Mouse (Mus musculus): ENCODE measurements around the gene Cela2a. TPM values are rescaled to one million over a fixed set of nuclear protein-coding genes. Genes with fewer than 3 reads are reported as not detected.

The Cela2a gene
- polyA plus RNA-seq, 1 experiment from 2014 or later, result not detected

DNA sequence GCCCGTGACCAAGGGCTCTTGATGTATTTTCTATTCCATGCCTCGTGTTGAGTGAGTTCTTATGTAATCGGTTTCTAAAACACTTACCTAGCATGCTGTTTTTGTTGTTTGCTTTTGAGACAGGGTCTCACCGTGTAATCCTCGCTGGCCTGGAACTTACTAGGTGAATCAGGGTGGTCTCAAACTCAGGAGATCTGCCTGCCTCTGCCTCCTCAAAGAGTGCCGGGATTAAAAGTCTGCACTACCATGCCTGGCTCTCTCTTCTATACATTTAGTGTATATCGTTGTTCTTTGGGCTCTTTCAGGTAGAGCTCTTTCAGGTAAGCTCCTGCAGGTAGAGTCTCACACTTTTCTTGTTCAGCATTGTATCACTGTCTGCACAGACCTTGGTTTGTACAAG is 34.5 kb downstream of the Cela2a start:
- H3K4me1 ChIP-seq (ENCODE audit: control insufficient read depth, insufficient read depth, low read length), result peaks cover 11% of the 10 kb centered on the region
- no peak for DNase-seq (ENCODE audit: low spot score)
- no peaks in the 10 kb centered on the region for H3K36me3 ChIP-seq (ENCODE audit: control insufficient read depth, insufficient read depth, low read length)
- no peak overlapping the region for H3K27ac ChIP-seq (ENCODE audit: low read depth, low read length)
- no peak overlapping the region for H3K9ac ChIP-seq (ENCODE audit: low read length)
- no peak overlapping the region for H3K4me3 ChIP-seq (ENCODE audit: low read depth, low read length)
- no peak overlapping the region for H3K4me2 ChIP-seq (ENCODE audit: low read depth)
- no peak for ATAC-seq (ENCODE audit: insufficient read depth, low FRiP score, low TSS enrichment)
- no peaks in the 10 kb centered on the region for H3K27me3 ChIP-seq (ENCODE audit: control insufficient read depth, insufficient read depth, low read length)
- 91% methylated on average over 7 of the region's 7 CpGs for WGBS
- H3K9me3 ChIP-seq (ENCODE audit: control insufficient read depth, low read length), result no peaks in the 10 kb centered on the region

DNA sequence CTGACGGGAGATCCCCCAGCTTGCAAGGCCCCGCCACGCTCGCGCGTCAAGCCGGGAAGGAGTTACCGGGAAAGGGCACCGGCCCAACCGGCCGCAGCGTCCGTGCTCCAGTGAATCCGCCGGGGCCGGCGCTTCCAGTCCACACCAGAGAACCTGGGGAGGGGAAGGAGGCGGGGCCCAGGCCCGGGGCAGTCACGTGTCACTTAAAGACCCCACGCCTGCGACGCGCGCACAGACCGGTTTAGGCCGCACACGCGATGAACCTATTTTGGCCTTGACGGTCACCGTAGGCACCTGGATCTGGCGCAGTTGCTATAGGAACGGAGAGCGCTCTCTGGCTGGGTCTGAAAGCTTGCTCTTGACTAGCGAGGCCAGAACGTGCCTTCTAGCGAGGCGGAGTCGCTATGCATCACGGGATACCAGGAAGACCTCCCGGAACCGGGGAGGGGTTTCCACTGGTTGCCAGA is 35.4 kb downstream of the Cela2a start, which contains the start of gene Dnajc16:
Gene Dnajc16, minus strand, starts transcription at position 408 of the 467 bp plus-strand sequence.
- H3K9me3 ChIP-seq (ENCODE audit: control insufficient read depth, low read length), result no peaks in the 10 kb centered on the region
- peak within 1 kb of the TSS; percentile 95 for H3K4me3 ChIP-seq (ENCODE audit: low read depth, low read length)
- H3K4me1 ChIP-seq (ENCODE audit: control insufficient read depth, insufficient read depth, low read length), result peaks cover 11% of the 10 kb centered on the region
- peak within 1 kb of the TSS; percentile 85 for H3K4me2 ChIP-seq (ENCODE audit: low read depth)
- ATAC-seq (ENCODE audit: insufficient read depth, low FRiP score, low TSS enrichment), result peak; percentile 86
- peak within 1 kb of the TSS; percentile 71 for H3K27ac ChIP-seq (ENCODE audit: low read depth, low read length)
- peak; percentile 99 for DNase-seq (ENCODE audit: low spot score)
- peak within 1 kb of the TSS; percentile 96 for H3K9ac ChIP-seq (ENCODE audit: low read length)
- no peaks in the 10 kb centered on the region for H3K36me3 ChIP-seq (ENCODE audit: control insufficient read depth, insufficient read depth, low read length)
- WGBS, result 0% methylated on average over 42 of the region's 42 CpGs
- no peaks in the 10 kb centered on the region for H3K27me3 ChIP-seq (ENCODE audit: control insufficient read depth, insufficient read depth, low read length)

DNA sequence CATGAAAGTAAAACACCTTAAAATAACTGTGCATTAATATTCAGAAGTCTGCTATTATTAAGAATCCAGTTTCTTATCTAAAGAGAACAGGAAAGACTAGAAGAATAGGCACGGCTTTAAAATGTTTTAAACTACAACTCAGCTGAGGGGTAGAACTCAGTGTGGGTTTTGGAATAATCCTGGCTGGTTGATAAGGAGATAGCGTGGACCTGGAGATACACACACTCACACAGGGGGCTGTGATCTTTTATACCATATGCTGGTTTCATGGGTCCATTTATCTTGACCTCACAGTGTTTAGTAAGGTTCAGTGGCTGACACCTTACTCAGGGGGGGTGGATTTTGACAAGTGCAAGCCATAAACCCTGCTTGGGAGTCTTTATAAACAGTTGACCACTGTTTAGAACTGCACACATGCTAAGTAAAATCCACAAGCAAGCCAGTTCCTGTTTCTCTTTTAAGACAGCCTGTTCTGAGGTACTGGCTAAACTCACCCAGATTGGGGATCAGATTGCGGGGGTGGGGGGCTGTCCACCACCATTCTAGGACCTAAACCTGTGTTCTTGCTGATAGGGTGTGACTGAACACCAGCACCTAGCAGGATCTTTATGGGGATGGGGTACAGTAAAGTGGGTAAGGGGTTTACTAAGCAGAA is 36.3 kb downstream of the Cela2a start:
- H3K27me3 ChIP-seq (ENCODE audit: control insufficient read depth, insufficient read depth, low read length), result no peaks in the 10 kb centered on the region
- H3K36me3 ChIP-seq (ENCODE audit: control insufficient read depth, insufficient read depth, low read length), result no peaks in the 10 kb centered on the region
- DNase-seq (ENCODE audit: low spot score) (no peak), ATAC-seq (ENCODE audit: insufficient read depth, low FRiP score, low TSS enrichment) (no peak)
- H3K9ac ChIP-seq (ENCODE audit: low read length), result peak overlapping the region; percentile 96
- peak overlapping the region; percentile 95 for H3K4me3 ChIP-seq (ENCODE audit: low read depth, low read length)
- WGBS, result 59% methylated on average over 3 of the region's 3 CpGs
- H3K9me3 ChIP-seq (ENCODE audit: control insufficient read depth, low read length), result no peaks in the 10 kb centered on the region
- no peak overlapping the region; the same call in 1 of the 2 replicates for H3K27ac ChIP-seq (ENCODE audit: low read depth, low read length)
- peaks cover 6% of the 10 kb centered on the region for H3K4me1 ChIP-seq (ENCODE audit: control insufficient read depth, insufficient read depth, low read length)
- H3K4me2 ChIP-seq (ENCODE audit: low read depth), result peak overlapping the region; percentile 85

DNA sequence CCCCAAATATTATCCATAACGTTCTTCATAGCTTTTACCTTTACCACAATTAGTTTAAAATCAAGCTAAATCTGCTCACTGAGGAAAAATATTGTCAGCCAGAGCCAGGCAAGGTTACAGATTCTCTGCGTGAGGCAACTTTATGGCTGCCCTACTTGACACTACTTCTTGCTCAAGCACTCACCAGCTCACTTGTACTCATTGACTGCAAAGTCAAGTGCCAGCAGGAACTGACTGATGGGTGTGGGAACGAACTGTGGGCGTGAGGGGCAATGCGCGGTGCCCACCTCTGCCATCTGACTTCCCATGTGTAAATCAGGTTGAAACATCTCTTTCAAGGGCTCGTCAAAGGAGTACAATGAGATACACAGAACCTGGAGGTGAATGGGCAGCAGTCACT is 38.5 kb downstream of the Cela2a start:
- DNase-seq (ENCODE audit: low spot score) (no peak), ATAC-seq (ENCODE audit: insufficient read depth, low FRiP score, low TSS enrichment) (no peak)
- H3K27ac ChIP-seq (ENCODE audit: low read depth, low read length), result no peak overlapping the region
- H3K4me2 ChIP-seq (ENCODE audit: low read depth), result no peak overlapping the region
- WGBS, result 89% methylated on average over 7 of the region's 7 CpGs
- H3K27me3 ChIP-seq (ENCODE audit: control insufficient read depth, insufficient read depth, low read length), result no peaks in the 10 kb centered on the region
- no peaks in the 10 kb centered on the region for H3K9me3 ChIP-seq (ENCODE audit: control insufficient read depth, low read length)
- H3K9ac ChIP-seq (ENCODE audit: low read length), result no peak overlapping the region
- peaks cover 6% of the 10 kb centered on the region; the same call in 1 of the 2 replicates for H3K4me1 ChIP-seq (ENCODE audit: control insufficient read depth, insufficient read depth, low read length)
- no peak overlapping the region for H3K4me3 ChIP-seq (ENCODE audit: low read depth, low read length)
- peaks cover under 1% of the 10 kb centered on the region; the same call in 1 of the 2 replicates for H3K36me3 ChIP-seq (ENCODE audit: control insufficient read depth, insufficient read depth, low read length)

DNA sequence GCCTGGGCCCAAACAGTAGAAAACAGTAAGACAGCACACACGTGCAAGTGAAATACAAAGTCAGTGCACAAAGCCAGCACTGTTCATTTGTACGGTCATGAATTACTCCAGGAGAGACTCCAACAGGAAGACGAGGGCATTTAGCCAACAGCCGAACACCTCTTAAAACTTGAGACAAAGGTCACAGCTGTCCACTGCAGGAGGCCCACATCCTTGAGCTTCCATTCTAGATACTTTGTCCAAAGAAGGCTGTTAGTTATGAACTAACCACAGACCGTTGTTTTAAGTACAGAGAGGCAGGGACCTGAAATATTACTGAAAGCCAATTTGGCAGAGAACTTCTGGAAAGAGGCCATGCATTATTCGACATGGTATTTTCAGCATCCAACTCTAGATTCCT is 38.9 kb downstream of the Cela2a start:
- Histone ChIP-seq H3K27ac (ENCODE audit: low read depth, low read length) (no peak overlapping the region), H3K4me3 (ENCODE audit: low read depth, low read length) (no peak overlapping the region), H3K4me2 (ENCODE audit: low read depth) (no peak overlapping the region), H3K9ac (ENCODE audit: low read length) (no peak overlapping the region), H3K4me1 (ENCODE audit: control insufficient read depth, insufficient read depth, low read length) (peaks cover 6% of the 10 kb centered on the region; the same call in 1 of the 2 replicates), H3K36me3 (ENCODE audit: control insufficient read depth, insufficient read depth, low read length) (peaks cover 2% of the 10 kb centered on the region; the same call in 1 of the 2 replicates), H3K9me3 (ENCODE audit: control insufficient read depth, low read length) (no peaks in the 10 kb centered on the region), H3K27me3 (ENCODE audit: control insufficient read depth, insufficient read depth, low read length) (no peaks in the 10 kb centered on the region)
- DNase-seq (ENCODE audit: low spot score), result no peak
- 75% methylated on average over 6 of the region's 6 CpGs for WGBS
- no peak for ATAC-seq (ENCODE audit: insufficient read depth, low FRiP score, low TSS enrichment)

DNA sequence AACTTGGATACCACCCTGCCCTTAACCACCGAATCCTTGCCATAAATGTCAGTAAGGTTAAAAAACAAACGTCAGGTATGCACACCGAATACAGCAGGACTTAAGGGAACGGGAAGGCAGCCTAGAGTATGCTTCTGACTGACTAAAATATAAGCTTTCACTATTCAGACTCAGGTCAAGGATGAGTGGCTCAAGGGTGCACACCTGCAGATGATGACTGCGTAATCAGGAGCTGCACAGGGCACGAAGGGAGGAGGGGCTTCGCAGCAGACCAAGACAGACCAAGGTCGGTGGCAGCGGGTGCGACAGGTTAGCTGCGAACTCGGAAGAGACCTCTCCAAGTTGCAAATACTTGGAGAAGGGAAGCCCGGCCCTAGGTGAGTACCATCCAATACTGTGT is 39.8 kb downstream of the Cela2a start:
- H3K4me2 ChIP-seq (ENCODE audit: low read depth), result no peak overlapping the region
- peaks cover 6% of the 10 kb centered on the region; the same call in 1 of the 2 replicates for H3K4me1 ChIP-seq (ENCODE audit: control insufficient read depth, insufficient read depth, low read length)
- 93% methylated on average over 13 of the region's 13 CpGs for WGBS
- H3K36me3 ChIP-seq (ENCODE audit: control insufficient read depth, insufficient read depth, low read length), result peaks cover 2% of the 10 kb centered on the region; the same call in 1 of the 2 replicates
- no peaks in the 10 kb centered on the region for H3K27me3 ChIP-seq (ENCODE audit: control insufficient read depth, insufficient read depth, low read length)
- no peak overlapping the region for H3K9ac ChIP-seq (ENCODE audit: low read length)
- no peak overlapping the region for H3K4me3 ChIP-seq (ENCODE audit: low read depth, low read length)
- H3K27ac ChIP-seq (ENCODE audit: low read depth, low read length), result no peak overlapping the region
- DNase-seq (ENCODE audit: low spot score), result no peak
- no peak for ATAC-seq (ENCODE audit: insufficient read depth, low FRiP score, low TSS enrichment)
- no peaks in the 10 kb centered on the region for H3K9me3 ChIP-seq (ENCODE audit: control insufficient read depth, low read length)

- no peak for ATAC-seq (ENCODE audit: insufficient read depth, low FRiP score, low TSS enrichment)
- no peak overlapping the region for H3K9ac ChIP-seq (ENCODE audit: low read length)
- DNase-seq (ENCODE audit: low spot score), result no peak
- H3K27me3 ChIP-seq (ENCODE audit: control insufficient read depth, insufficient read depth, low read length), result no peaks in the 10 kb centered on the region
- H3K27ac ChIP-seq (ENCODE audit: low read depth, low read length), result no peak overlapping the region
- H3K4me1 ChIP-seq (ENCODE audit: control insufficient read depth, insufficient read depth, low read length), result peaks cover 3% of the 10 kb centered on the region; the same call in 1 of the 2 replicates
- H3K4me2 ChIP-seq (ENCODE audit: low read depth), result no peak overlapping the region
- H3K9me3 ChIP-seq (ENCODE audit: control insufficient read depth, low read length), result no peaks in the 10 kb centered on the region
- WGBS, result 75% methylated on average over 5 of the region's 5 CpGs
- H3K4me3 ChIP-seq (ENCODE audit: low read depth, low read length), result no peak overlapping the region
- H3K36me3 ChIP-seq (ENCODE audit: control insufficient read depth, insufficient read depth, low read length), result peaks cover 5% of the 10 kb centered on the region
Observed at GRCm38 (mm10) chr4:141784835-141785234, 41.1 kb downstream of the Cela2a start.

DNA sequence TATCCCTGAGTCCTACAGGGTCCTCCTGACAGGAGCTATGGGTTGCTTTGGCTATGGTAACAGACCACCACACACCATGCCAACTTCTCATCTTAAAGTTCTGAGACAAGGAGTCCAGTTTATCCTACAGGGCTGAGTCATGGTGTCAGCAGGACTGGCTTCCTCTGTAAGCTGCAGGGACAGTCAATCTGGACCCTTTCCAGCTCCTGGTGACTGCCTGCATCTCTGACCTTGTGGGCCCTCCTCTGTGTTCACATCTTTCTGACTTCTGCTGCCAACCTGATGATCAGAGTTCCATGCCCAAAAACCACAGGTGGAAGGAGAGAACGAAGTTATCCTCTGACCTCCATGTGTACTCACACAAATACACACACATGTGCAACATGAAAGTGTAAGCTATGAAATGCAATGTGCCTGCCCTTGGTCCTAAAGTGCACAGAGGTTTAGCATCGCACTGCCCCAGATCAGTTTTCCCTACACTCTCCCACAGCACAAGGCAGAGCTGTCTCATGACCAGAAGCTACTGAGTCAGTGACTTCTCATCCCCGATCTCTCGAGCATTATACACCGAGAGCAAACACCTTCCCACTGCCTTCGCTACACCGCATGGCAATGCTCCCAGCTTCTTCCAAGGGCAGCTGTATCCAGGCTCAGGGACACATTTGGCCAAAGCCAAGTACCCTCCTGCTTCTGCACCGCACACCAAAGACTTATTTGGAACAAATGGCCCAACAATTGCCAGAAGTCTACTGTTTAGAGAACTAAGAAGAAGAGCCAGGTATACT is 44.6 kb downstream of the Cela2a start:
- ATAC-seq (ENCODE audit: insufficient read depth, low FRiP score, low TSS enrichment) (no peak), DNase-seq (ENCODE audit: low spot score) (no peak)
- peaks cover 11% of the 10 kb centered on the region for H3K36me3 ChIP-seq (ENCODE audit: control insufficient read depth, insufficient read depth, low read length)
- H3K27ac ChIP-seq (ENCODE audit: low read depth, low read length), result no peak overlapping the region
- WGBS, result 93% methylated on average over 8 of the region's 8 CpGs
- H3K4me2 ChIP-seq (ENCODE audit: low read depth), result no peak overlapping the region
- no peak overlapping the region for H3K4me3 ChIP-seq (ENCODE audit: low read depth, low read length)
- no peak overlapping the region for H3K9ac ChIP-seq (ENCODE audit: low read length)
- H3K27me3 ChIP-seq (ENCODE audit: control insufficient read depth, insufficient read depth, low read length), result no peaks in the 10 kb centered on the region
- H3K9me3 ChIP-seq (ENCODE audit: control insufficient read depth, low read length), result no peaks in the 10 kb centered on the region
- H3K4me1 ChIP-seq (ENCODE audit: control insufficient read depth, insufficient read depth, low read length), result no peaks in the 10 kb centered on the region
